Mouse (Mus musculus) cerebellum, adult 2 months (tissue): ENCODE measurements around the gene Serpina3i.

ENCODE experiments used
- CTCF ChIP-seq: fragments of 200-500 bp; IDR thresholded peaks from 2 replicates; pipeline ENCODE4 v1.5.1; 2011; ENCODE audit warnings: low read depth, mild to moderate bottlenecking, control low read depth, low read length, moderate library complexity, borderline replicate concordance; ENCODE audit not compliant: insufficient read depth
- POLR2A ChIP-seq: fragments of 200-500 bp; IDR thresholded peaks from 2 replicates; pipeline ENCODE4 v1.6.1; 2011; ENCODE audit warnings: low read length, control low read depth, borderline replicate concordance; ENCODE audit not compliant: insufficient read depth

GRCm38 (mm10) chr12:104213689-104214444, 49.1 kb upstream of the Serpina3i start:
- TF ChIP-seq CTCF = no peak
- no peak for TF ChIP-seq POLR2A
